Mouse (Mus musculus) forebrain, embryonic 14.5 days (tissue): Measurements from ENCODE around the gene Mbnl1. TPM values are rescaled to one million over a fixed set of nuclear protein-coding genes. Genes with fewer than 3 reads are reported as not detected.

Experiments used
- ATAC-seq: fragments of 200-750 bp; cut with Nextera tagmentation; 2 replicates; pipeline ENCODE4 v1.8.0; 2017; ENCODE audit warnings: mild to moderate bottlenecking, moderate library complexity
- DNase-seq: peaks from one replicate; pipeline ENCODE4 v3.0.0-alpha.2; 2015; ENCODE audit warnings: low spot score
- H3K27ac ChIP-seq: fragments of 300-500 bp; sonication (generic); 2 replicates; pipeline ENCODE4 v1.5.1; 2014; ENCODE audit warnings: low read depth, mild to moderate bottlenecking, control low read depth, low read length, moderate library complexity
- H3K27me3 ChIP-seq: fragments of 300-500 bp; sonication (generic); replicated peaks from 2 replicates; pipeline ENCODE4 v1.6.1; 2014; ENCODE audit warnings: low read length, control low read depth, mixed read lengths; ENCODE audit not compliant: control insufficient read depth, insufficient read depth
- H3K36me3 ChIP-seq: fragments of 300-500 bp; sonication (generic); 2 replicates; pipeline ENCODE4 v1.6.1; 2014; ENCODE audit warnings: low read length, control low read depth; ENCODE audit not compliant: control insufficient read depth, insufficient read depth
- H3K4me1 ChIP-seq: fragments of 300-500 bp; sonication (generic); 2 replicates; pipeline ENCODE4 v1.6.1; 2014; ENCODE audit warnings: antibody characterized with exemption, low read length, control low read depth; ENCODE audit not compliant: control insufficient read depth, insufficient read depth
- H3K4me2 ChIP-seq: fragments of 300-500 bp; sonication (generic); 2 replicates; pipeline ENCODE4 v1.6.1; 2014; ENCODE audit warnings: mild to moderate bottlenecking, control low read depth, low read length
- H3K4me3 ChIP-seq: fragments of 300-500 bp; sonication (generic); 2 replicates; pipeline ENCODE4 v1.5.1; 2014; ENCODE audit warnings: low read depth, low read length, control low read depth
- H3K9ac ChIP-seq: fragments of 300-500 bp; sonication (generic); 2 replicates; pipeline ENCODE4 v1.6.1; 2014; ENCODE audit warnings: mild to moderate bottlenecking, low read length, control low read depth, moderate library complexity
- H3K9me3 ChIP-seq: fragments of 300-500 bp; sonication (generic); replicated peaks from 2 replicates; pipeline ENCODE4 v1.6.1; 2016; ENCODE audit warnings: low read length, control low read depth, mixed read lengths; ENCODE audit not compliant: control insufficient read depth
- WGBS: fragments of 180-500 bp; shearing (Covaris S2); extraction: QIAGEN DNeasy Blood & Tissue Kit; methylation state at CpG from one replicate; pipeline ENCODE4 v1.1.7; 2014; 5-methylcytosine and 5-hydroxymethylcytosine counted together
- polyA plus RNA-seq: library from polyadenylated mRNA; unstranded; fragments of >200 nt; fragmentation: Nextera tagmentation; extraction: Ambion mirVana; gene quantifications from 2 replicates; pipeline ENCODE4 v1.2.1, GENCODE M21; 2014

The Mbnl1 gene
- polyA plus RNA-seq, 1 experiment from 2014 or later = 43.9 TPM

GRCm38 (mm10) chr3:60595606-60596005, 123.0 kb downstream of the Mbnl1 start:
- H3K27me3 ChIP-seq = no peaks in the 10 kb centered on the region
- no peaks in the 10 kb centered on the region for H3K9me3 ChIP-seq
- no peaks in the 10 kb centered on the region for H3K4me1 ChIP-seq
- 91% methylated on average over 10 of the region's 10 CpGs for WGBS
- no peak overlapping the region for H3K4me2 ChIP-seq
- no peaks in the 10 kb centered on the region for H3K36me3 ChIP-seq
- ATAC-seq = no peak
- no peak overlapping the region for H3K27ac ChIP-seq
- no peak overlapping the region for H3K4me3 ChIP-seq
- no peak for DNase-seq
- no peak overlapping the region for H3K9ac ChIP-seq

- WGBS = 84% methylated on average over 4 of the region's 4 CpGs
- no peak overlapping the region for H3K27ac ChIP-seq
- no peaks in the 10 kb centered on the region for H3K27me3 ChIP-seq
- no peaks in the 10 kb centered on the region for H3K9me3 ChIP-seq
- DNase-seq (no peak), ATAC-seq (no peak)
- H3K4me3 ChIP-seq = no peak overlapping the region
- H3K36me3 ChIP-seq = no peaks in the 10 kb centered on the region
- no peaks in the 10 kb centered on the region for H3K4me1 ChIP-seq
- H3K9ac ChIP-seq = no peak overlapping the region
- no peak overlapping the region for H3K4me2 ChIP-seq
Observed at GRCm38 (mm10) chr3:60596985-60597384, 124.4 kb downstream of the Mbnl1 start.

DNA sequence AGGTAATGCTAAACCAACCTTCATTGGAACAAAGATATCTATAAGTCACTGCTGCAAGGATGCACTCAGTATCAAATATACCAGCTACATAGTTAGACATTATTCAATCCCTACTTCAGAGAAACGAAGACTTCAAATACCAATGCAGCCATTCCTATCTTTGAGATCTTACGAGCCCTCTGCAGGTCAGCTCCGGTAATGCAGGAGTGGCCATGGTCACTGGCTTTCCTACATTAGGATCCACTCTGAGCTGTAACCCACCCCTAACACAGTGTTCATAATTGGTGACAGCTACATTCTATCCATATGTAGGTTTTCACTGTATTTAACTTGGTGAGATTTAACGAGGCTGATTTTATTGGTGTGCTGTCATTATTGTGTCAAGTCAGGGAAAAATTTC, 129.1 kb downstream of the Mbnl1 start:
- peak; percentile 73 for DNase-seq
- no peaks in the 10 kb centered on the region for H3K9me3 ChIP-seq
- H3K27me3 ChIP-seq = no peaks in the 10 kb centered on the region
- H3K27ac ChIP-seq = no peak overlapping the region
- peak; percentile 80 for ATAC-seq
- H3K9ac ChIP-seq = no peak overlapping the region
- no peak overlapping the region for H3K4me2 ChIP-seq
- WGBS = 27% methylated on average over 4 of the region's 4 CpGs
- H3K4me1 ChIP-seq = no peaks in the 10 kb centered on the region
- no peaks in the 10 kb centered on the region for H3K36me3 ChIP-seq
- no peak overlapping the region for H3K4me3 ChIP-seq

DNA sequence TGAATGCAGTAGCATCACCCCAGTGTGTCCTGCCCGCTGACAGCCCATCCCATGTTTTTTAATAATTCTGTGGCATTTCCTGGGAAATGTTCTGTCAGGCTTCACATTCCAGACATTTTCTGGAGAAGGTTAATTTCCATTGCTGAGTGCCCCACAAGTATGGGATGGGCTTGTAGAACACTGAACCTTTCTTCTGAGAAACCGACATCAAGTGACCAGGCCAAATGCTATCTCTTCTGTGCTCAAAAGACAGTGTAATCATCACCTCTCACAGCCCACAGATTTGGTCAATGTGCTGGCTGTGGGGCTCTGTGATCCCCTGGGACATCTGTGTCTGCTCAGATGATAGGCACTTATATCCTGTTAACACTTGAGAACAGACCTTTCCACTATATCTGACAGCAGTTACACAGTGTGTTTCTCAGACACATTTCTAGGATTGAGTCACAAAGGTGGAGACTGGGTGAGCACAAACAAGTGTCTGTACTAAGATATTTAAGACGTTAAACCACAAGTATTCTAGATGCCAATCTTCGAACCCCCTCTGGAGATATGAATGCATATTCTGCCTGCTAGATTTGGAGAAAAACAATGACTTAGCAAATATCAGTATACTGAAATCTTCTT, 130.4 kb downstream of the Mbnl1 start:
- Histone ChIP-seq H3K36me3 (no peaks in the 10 kb centered on the region), H3K9me3 (no peaks in the 10 kb centered on the region), H3K9ac (no peak overlapping the region), H3K27ac (no peak overlapping the region), H3K4me3 (no peak overlapping the region), H3K4me1 (no peaks in the 10 kb centered on the region), H3K4me2 (no peak overlapping the region), H3K27me3 (no peaks in the 10 kb centered on the region)
- no peak for ATAC-seq
- 90% methylated on average over 4 of the region's 4 CpGs for WGBS
- DNase-seq = no peak

DNA sequence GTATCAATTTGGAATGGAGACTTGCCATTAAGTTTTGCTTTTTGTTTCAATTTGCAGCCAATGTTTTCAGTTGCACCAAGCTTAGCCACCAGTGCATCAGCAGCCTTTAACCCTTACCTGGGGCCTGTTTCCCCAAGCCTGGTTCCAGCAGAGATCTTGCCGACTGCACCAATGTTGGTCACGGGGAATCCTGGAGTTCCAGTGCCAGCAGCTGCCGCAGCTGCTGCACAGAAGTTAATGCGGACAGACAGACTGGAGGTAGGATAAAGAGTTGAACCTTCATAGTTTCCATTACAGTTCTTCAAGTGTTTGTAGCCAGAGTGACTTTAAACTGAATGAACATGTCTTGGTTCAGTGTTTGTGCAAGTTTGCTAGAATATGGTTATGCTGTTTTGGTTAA, 131.0 kb downstream of the Mbnl1 start:
- no peak for DNase-seq
- H3K9me3 ChIP-seq = no peaks in the 10 kb centered on the region
- ATAC-seq = no peak
- no peaks in the 10 kb centered on the region for H3K36me3 ChIP-seq
- no peaks in the 10 kb centered on the region for H3K4me1 ChIP-seq
- H3K27me3 ChIP-seq = no peaks in the 10 kb centered on the region
- H3K4me2 ChIP-seq = no peak overlapping the region
- H3K4me3 ChIP-seq = no peak overlapping the region
- no peak overlapping the region for H3K9ac ChIP-seq
- no peak overlapping the region for H3K27ac ChIP-seq
- WGBS = 87% methylated on average over 4 of the region's 4 CpGs

GRCm38 (mm10) chr3:60604205-60604604, 131.6 kb downstream of the Mbnl1 start:
- H3K27me3 ChIP-seq = no peaks in the 10 kb centered on the region
- H3K27ac ChIP-seq = no peak overlapping the region
- no peaks in the 10 kb centered on the region for H3K36me3 ChIP-seq
- no peak overlapping the region for H3K4me2 ChIP-seq
- DNase-seq (no peak), ATAC-seq (no peak)
- H3K4me1 ChIP-seq = no peaks in the 10 kb centered on the region
- WGBS = 89% methylated on average over 6 of the region's 6 CpGs
- H3K4me3 ChIP-seq = no peak overlapping the region
- no peak overlapping the region for H3K9ac ChIP-seq
- no peaks in the 10 kb centered on the region for H3K9me3 ChIP-seq

DNA sequence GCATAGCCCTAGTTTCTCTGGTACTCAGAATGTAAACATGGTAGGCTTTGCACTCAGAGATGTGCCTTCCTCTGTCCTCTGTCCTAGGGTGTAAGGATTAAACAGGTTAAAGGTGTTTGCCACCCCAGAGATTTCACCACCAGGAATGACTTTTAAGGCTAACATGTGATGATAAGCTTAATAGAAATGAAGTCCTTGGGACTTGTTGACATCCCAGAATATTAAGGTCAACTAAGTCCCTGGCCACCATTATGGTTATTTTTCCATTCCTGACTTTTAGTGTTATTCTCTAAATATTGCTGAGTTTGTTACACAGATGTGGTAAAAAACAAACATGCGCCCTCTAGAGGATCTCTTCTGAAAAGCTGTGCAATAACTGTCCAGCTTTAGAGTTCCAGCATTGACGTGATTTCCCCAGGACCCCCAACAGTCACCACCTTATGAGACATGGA, 136.3 kb downstream of the Mbnl1 start:
- no peaks in the 10 kb centered on the region for H3K27me3 ChIP-seq
- H3K4me1 ChIP-seq = no peaks in the 10 kb centered on the region
- H3K4me3 ChIP-seq = no peak overlapping the region
- ATAC-seq (peak; percentile 67; the same call in 1 of the 2 replicates), DNase-seq (peak; percentile 77)
- no peak overlapping the region for H3K27ac ChIP-seq
- H3K4me2 ChIP-seq = no peak overlapping the region
- H3K9me3 ChIP-seq = no peaks in the 10 kb centered on the region
- H3K9ac ChIP-seq = no peak overlapping the region
- no peaks in the 10 kb centered on the region for H3K36me3 ChIP-seq
- WGBS = 7% methylated on average over 2 of the region's 2 CpGs

DNA sequence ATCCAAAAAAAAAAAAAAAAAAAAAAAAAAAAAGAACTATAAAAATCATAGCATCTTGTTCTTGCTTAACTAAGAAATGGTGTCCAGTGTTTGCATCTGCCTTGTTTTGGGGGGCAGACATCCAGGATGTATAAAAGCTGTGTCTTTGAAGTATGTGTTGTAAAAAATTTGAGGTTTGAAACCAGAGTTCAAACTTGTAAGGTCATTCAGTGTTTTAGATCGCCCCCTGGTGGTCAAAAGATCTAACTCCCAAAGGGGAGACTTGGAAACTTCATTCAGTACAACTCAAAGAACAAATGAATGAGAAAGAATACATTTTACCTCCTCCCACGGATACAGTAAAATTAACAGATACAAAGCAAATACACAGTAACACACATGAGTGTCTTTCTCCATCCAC, 139.2 kb downstream of the Mbnl1 start:
- WGBS = 11% methylated on average over 2 of the region's 2 CpGs
- ATAC-seq = no peak

GRCm38 (mm10) chr3:60613121-60613520, 140.5 kb downstream of the Mbnl1 start:
- H3K4me3 ChIP-seq = no peak overlapping the region
- 92% methylated on average over 7 of the region's 7 CpGs for WGBS
- no peaks in the 10 kb centered on the region for H3K36me3 ChIP-seq
- no peaks in the 10 kb centered on the region for H3K27me3 ChIP-seq
- DNase-seq (no peak), ATAC-seq (no peak)
- H3K4me1 ChIP-seq = no peaks in the 10 kb centered on the region
- no peaks in the 10 kb centered on the region for H3K9me3 ChIP-seq
- H3K9ac ChIP-seq = no peak overlapping the region
- H3K27ac ChIP-seq = no peak overlapping the region
- no peak overlapping the region for H3K4me2 ChIP-seq

More for the DNA sequence above, 139.2 kb downstream of the Mbnl1 start:
- Histone ChIP-seq H3K27ac (no peak overlapping the region), H3K27me3 (no peaks in the 10 kb centered on the region), H3K9ac (no peak overlapping the region), H3K4me1 (no peaks in the 10 kb centered on the region), H3K9me3 (no peaks in the 10 kb centered on the region), H3K4me3 (no peak overlapping the region), H3K4me2 (no peak overlapping the region), H3K36me3 (no peaks in the 10 kb centered on the region)
- peak; percentile 78 for DNase-seq
